In genomic region chr8:120454404-120454803, GRCm38 (mm10) we compare ENCODE assay signal across 19 mouse cellular contexts.
DNase-seq lines count a peak whose midpoint lies in the region; ATAC-seq lines count a peak whose summit lies in the region.
"Had no signal": no experiment of that assay in that cellular context is flagged by ENCODE, and none has a peak within 500 bp of the region (broad histone marks: within the 10 kb centered on the region; RNA-seq: fewer than 3 reads in every experiment).

No protein-coding gene starts in this region.

- H3K9ac ChIP-seq in heart, embryonic 13.5 days, result peak overlapping the region; percentile 33; the same call in 1 of the 2 replicates
- H3K9ac ChIP-seq in midbrain, embryonic 12.5 days (replicated peaks), result no peak overlapping the region
- H3K9ac ChIP-seq in midbrain, embryonic 16.5 days (ENCODE audit: low read depth, low read length), result no peak overlapping the region
- peak overlapping the region; percentile 54 for H3K9ac ChIP-seq in liver, embryonic 13.5 days
- H3K9ac ChIP-seq: embryonic facial prominence, embryonic 12.5 days; limb, embryonic 15.5 days; neural tube, embryonic 15.5 days had no signal

- no peak for ATAC-seq in heart, embryonic 13.5 days (ENCODE audit: extremely low read depth, insufficient number of reproducible peaks, low FRiP score, low TSS enrichment)
- ATAC-seq in midbrain, embryonic 12.5 days (ENCODE audit: low FRiP score, low read depth), result no peak
- ATAC-seq in midbrain, embryonic 16.5 days, result no peak
- peak; percentile 56 for ATAC-seq in liver, embryonic 13.5 days (ENCODE audit: low read depth)

- H3K9me3 ChIP-seq in heart, embryonic 13.5 days, result no peaks in the 10 kb centered on the region
- no peaks in the 10 kb centered on the region for H3K9me3 ChIP-seq in midbrain, embryonic 12.5 days
- no peaks in the 10 kb centered on the region for H3K9me3 ChIP-seq in midbrain, embryonic 16.5 days (replicated peaks; ENCODE audit: control insufficient read depth, low read length, poor library complexity, severe bottlenecking)
- no peaks in the 10 kb centered on the region for H3K9me3 ChIP-seq in liver, embryonic 13.5 days (replicated peaks)
- H3K9me3 ChIP-seq: embryonic facial prominence, embryonic 12.5 days; limb, embryonic 15.5 days; neural tube, embryonic 15.5 days had no signal

- H3K4me1 ChIP-seq in heart, embryonic 13.5 days, result peaks cover 54% of the 10 kb centered on the region
- peaks cover 66% of the 10 kb centered on the region for H3K4me1 ChIP-seq in midbrain, embryonic 12.5 days
- H3K4me1 ChIP-seq in midbrain, embryonic 16.5 days (ENCODE audit: control insufficient read depth, insufficient read depth, low read length), result peaks cover 21% of the 10 kb centered on the region
- peaks cover 82% of the 10 kb centered on the region for H3K4me1 ChIP-seq in liver, embryonic 13.5 days (replicated peaks)

- H3K36me3 ChIP-seq in heart, embryonic 13.5 days, result no peaks in the 10 kb centered on the region
- no peaks in the 10 kb centered on the region for H3K36me3 ChIP-seq in midbrain, embryonic 12.5 days
- no peaks in the 10 kb centered on the region for H3K36me3 ChIP-seq in midbrain, embryonic 16.5 days (ENCODE audit: control insufficient read depth, insufficient read depth, low read length)
- no peaks in the 10 kb centered on the region for H3K36me3 ChIP-seq in liver, embryonic 13.5 days
- H3K36me3 ChIP-seq: embryonic facial prominence, embryonic 12.5 days; limb, embryonic 15.5 days; neural tube, embryonic 15.5 days had no signal

- H3K27me3 ChIP-seq in heart, embryonic 13.5 days (replicated peaks), result peaks cover 4% of the 10 kb centered on the region; the same call in 1 of the 2 replicates
- peaks cover 18% of the 10 kb centered on the region for H3K27me3 ChIP-seq in midbrain, embryonic 12.5 days
- no peaks in the 10 kb centered on the region for H3K27me3 ChIP-seq in midbrain, embryonic 16.5 days (ENCODE audit: control insufficient read depth, insufficient read depth, low read depth, low read length)
- peaks cover 27% of the 10 kb centered on the region for H3K27me3 ChIP-seq in liver, embryonic 13.5 days
- H3K27me3 ChIP-seq: neural tube, embryonic 15.5 days had no signal

- H3K27ac ChIP-seq in heart, embryonic 13.5 days (replicated peaks), result no peak overlapping the region
- H3K27ac ChIP-seq in midbrain, embryonic 12.5 days (replicated peaks), result 0 out of 2 replicates have a peak overlapping the region, but pooled peaks have one; percentile 66
- H3K27ac ChIP-seq in midbrain, embryonic 16.5 days (ENCODE audit: low read length), result no peak overlapping the region
- peak overlapping the region; percentile 79 for H3K27ac ChIP-seq in liver, embryonic 13.5 days
- H3K27ac ChIP-seq: embryonic facial prominence, embryonic 12.5 days; limb, embryonic 15.5 days had no signal

- H3K4me3 ChIP-seq in heart, embryonic 13.5 days, result no peak overlapping the region
- no peak overlapping the region for H3K4me3 ChIP-seq in midbrain, embryonic 12.5 days
- no peak overlapping the region for H3K4me3 ChIP-seq in midbrain, embryonic 16.5 days (ENCODE audit: low read depth, low read length)
- no peak overlapping the region for H3K4me3 ChIP-seq in liver, embryonic 13.5 days (replicated peaks)
- H3K4me3 ChIP-seq: embryonic facial prominence, embryonic 12.5 days; limb, embryonic 15.5 days; neural tube, embryonic 15.5 days had no signal

- WGBS in heart, embryonic 13.5 days, result 49% methylated on average over 6 of the region's 6 CpGs
- WGBS in midbrain, embryonic 12.5 days, result 85% methylated on average over 6 of the region's 6 CpGs
- 84% methylated on average over 6 of the region's 6 CpGs for WGBS in midbrain, embryonic 16.5 days
- WGBS in liver, embryonic 13.5 days (ENCODE audit: insufficient replicate concordance), result 59% methylated on average over 6 of the region's 6 CpGs

- no peak overlapping the region for H3K4me2 ChIP-seq in heart, embryonic 13.5 days
- no peak overlapping the region for H3K4me2 ChIP-seq in midbrain, embryonic 12.5 days (replicated peaks)
- H3K4me2 ChIP-seq in midbrain, embryonic 16.5 days (ENCODE audit: low read length), result no peak overlapping the region
- H3K4me2 ChIP-seq in liver, embryonic 13.5 days, result peak overlapping the region; percentile 36
- H3K4me2 ChIP-seq: embryonic facial prominence, embryonic 12.5 days; limb, embryonic 15.5 days; neural tube, embryonic 15.5 days had no signal

- no peak for DNase-seq in heart, adult 11 months
- no peak for DNase-seq in liver, embryonic 13.5 days
- no peak for DNase-seq in right cerebral cortex, postnatal 4 days
- DNase-seq in layer of hippocampus, adult 18-20 months (ENCODE audit: low spot score in 2 of 2), result no peak
- DNase-seq: adrenal gland, postnatal 36 days; cerebellum, adult 9-10 months; gastrocnemius, postnatal 14 days; heart, postnatal 36 days; kidney, adult 2 months; kidney, postnatal 36 days; lung, postnatal 14 days; right cerebral cortex, postnatal 25 days; thymus, adult 18-20 months had no signal

Comparison
In these comparisons a context has a peak if more than half of its experiments do, and no peak if none do; other contexts are left out.
1. H3K27ac ChIP-seq: peak in midbrain, embryonic 12.5 days (single experiment) and liver, embryonic 13.5 days (single experiment); none in heart, embryonic 13.5 days (single experiment) and midbrain, embryonic 16.5 days (single experiment).
2. H3K9ac ChIP-seq: peak in heart, embryonic 13.5 days (single experiment) and liver, embryonic 13.5 days (single experiment); none in midbrain, embryonic 12.5 days (single experiment) and midbrain, embryonic 16.5 days (single experiment).